Mouse (Mus musculus) adrenal gland, postnatal 36 days (tissue): Measurements from ENCODE around the gene Ift140. TPM values are rescaled to one million over a fixed set of nuclear protein-coding genes. Genes with fewer than 3 reads are reported as not detected.
"Not testable (repeated sequence)": the region's sequence is repeated elsewhere in the genome, so short reads cannot be mapped to it uniquely, and the experiment has no call there.

Experiments used
- DNase-seq, 2 experiments: peaks; one replicate each; pipeline ENCODE4 v3.0.0; 2021; ENCODE audit warnings: mixed read lengths in 1 of 2
- total RNA-seq, 2 experiments: library from RNA; stranded (reverse); gene quantifications; 2 replicates each; pipeline ENCODE4 v1.2.3; 2021

Ift140 gene
- total RNA-seq, 2 experiments from 2014 or later, result 18.9 to 32.1 TPM

DNA sequence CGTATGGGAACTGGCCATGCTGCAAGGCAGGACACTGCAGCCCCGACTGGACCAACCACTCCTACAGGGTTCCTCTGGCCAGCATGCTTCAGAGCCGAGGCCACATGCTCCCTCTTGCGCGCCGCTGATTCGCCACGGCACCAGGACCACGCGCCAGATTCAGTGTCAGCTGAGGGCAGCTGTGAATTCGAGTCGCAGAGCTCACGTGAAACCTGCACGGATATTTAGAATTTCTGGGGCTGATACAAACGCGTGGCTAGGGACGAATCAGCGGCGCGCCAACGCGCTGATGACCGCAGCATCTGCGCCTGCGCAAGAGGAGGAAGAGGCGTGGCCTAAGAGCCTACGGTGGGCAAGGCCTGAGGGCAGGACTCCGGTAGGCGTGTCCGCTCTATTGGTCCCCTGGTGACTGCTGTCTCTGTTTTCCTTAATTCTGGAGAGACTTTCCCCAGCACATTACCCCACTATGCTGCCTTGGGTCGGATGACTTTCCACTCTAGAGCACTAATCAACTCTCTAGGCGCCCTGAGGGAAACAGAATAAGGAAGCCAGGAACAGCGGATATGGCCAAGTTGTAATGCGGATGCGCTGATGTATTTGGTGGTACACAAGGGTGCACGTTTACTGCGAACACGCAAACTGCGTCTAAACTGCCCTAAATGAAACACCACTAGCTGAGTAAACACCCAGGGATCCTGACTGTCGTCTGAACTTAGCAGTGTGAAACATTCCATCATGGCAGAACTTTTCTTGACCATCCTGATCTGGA is 100.0 kb downstream of the Ift140 start, which contains the start of gene Telo2:
Telo2 (minus strand) TSS at position 304 of the 769 bp plus-strand sequence.
- peak; percentile 96 to 97 for DNase-seq

DNA sequence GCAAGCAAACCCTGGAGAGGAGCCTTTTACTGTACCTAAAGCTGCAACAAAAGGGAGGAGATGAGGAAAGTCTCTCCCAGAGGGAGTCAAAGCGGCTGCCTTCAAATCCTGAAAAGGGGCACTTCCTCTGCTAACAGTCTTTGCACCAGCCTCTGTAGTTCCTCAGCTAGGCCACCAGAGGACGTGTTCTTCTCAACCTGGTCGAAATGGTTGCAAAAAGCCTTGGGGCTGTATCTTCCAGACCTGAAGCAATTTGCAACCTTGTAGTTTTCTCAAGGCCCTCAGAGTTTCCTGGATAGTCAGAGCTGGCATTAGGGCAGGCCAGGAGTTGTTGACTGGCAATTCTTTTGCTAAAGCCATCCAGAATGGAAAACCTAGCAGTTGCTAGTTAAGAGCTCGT is 101.4 kb downstream of the Ift140 start:
- peak; percentile 52 to 66 for DNase-seq

DNA sequence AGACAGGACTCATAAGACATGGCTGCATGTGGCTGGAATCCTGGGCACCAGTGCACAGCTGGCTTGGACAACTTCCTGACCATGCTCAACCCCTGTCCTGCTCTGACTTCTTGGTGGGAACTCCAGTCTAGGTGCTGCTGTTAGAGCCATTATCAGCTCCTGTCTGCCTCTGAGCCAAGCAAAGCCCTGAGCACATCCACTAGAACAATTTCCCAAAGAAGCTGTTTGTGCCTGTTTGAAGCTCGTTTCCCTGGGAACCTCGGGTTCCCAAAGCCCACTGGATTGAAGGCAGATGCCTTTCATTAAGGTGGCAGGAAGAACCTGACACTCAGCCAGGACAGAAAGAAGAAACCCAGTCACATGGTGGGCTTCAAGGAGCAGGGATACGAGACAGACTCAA is 104.5 kb downstream of the Ift140 start, which contains the start of gene Ptx4:
Ptx4 (plus strand) TSS at position 355 of the 400 bp plus-strand sequence.
- no peak for DNase-seq

DNA sequence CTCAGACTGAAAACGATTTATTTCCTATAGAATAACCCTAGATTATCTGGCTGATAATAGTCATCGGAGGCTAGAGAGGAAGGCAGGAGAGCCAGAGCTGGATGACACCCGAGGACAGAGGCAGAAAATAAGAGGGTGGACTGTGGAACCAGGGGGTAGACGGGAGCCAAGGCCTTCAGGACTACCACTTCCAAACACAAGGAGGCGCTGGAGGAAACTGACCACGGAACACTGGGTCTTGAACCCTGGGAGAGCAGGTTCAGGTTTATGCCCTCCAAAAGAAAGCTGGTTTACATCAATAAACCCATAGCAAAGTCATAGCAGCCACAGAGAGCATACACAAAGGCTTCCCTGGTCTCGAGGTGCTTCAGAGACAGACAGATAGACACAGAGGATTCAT is 108.1 kb downstream of the Ift140 start:
- peak in 1 of 2 experiments; percentile 16 for DNase-seq

DNA sequence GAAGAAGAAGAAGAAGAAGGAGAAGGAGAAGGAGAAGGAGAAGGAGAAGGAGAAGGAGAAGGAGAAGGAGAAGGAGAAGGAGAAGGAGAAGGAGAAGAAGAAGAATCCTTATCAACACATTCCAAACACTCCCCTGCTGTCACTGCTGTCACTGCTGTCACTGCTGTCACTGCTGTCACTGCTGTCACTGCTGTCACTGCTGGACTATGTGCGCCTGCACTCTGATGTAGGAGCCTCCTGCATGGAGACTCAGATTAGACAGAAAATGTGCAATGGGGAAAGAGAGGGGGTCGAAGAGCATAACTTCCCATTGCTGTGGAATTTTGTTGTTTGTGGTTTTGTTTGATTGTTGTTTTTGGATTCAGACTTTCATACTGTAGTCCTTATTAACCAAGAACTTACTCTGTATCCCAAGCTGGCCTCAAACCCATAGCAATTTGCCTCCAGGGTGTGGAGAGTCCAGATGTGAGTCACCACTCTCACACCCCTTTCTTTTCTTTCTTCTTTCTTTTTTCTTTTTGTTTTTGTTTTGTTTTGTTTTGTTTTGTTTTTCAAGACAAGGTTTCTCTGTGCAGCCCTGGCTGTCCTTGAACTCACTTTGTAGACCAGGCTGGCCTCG is 109.7 kb downstream of the Ift140 start:
- DNase-seq, result not testable (repeated sequence)

DNA sequence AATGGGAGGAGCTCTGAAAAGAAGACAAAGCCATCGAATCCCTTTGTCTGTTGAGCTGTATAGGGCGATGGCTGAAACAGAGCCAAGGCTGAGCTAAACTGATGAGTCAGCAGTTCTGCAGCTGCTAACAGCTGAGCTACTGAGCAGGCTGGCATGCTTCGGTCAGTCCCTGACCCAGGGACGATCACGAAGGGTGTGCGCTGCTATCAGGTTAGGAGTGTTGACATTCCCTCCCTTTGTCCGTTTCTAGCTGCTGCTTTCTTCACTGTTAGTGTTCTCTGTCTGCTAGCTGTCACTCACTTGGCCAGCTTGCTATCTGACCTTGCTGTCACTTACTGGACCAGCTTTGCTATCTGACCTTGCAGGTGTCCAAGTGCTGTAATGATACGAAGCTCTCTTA is 111.2 kb downstream of the Ift140 start:
- peak; percentile 61 to 65 for DNase-seq

DNA sequence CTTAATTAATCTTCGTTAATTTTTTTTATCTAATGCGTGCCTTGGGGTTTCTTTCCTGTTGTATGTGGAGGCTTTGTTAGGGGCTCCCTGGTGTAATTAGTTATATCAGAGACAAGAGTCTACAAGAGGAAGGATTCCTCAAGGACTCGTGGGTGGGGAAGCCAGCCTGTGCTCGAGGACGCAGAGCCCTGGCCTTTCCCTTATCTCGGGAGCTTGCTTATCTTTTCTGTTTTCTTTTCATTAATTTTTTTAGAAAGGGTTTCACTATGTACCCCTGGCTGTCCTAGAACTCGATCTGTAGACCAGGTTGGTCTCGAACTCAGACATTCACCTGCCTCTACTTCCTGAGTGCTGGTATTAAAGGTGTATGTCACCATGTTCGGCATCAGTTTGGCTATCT is 111.8 kb downstream of the Ift140 start:
- peak in 1 of 2 experiments; percentile 23 for DNase-seq

DNA sequence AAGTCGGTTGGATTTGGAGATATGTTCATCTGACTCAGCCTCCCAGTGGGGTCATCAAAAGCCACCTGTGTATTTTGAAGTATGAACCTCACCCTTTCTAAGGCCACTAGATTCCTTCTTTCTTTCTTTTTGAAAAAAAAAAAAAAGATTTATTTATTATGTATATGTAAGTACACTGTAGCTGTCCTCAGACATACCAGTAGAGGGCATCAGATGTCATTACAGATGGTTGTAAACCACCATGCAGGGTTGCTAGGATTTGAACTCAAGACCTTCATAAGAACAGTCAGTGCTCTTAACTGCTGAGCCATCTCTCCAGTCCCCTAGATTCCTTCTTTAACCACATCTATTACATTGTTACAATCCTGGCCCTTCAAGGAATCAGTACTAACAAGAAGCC is 114.2 kb downstream of the Ift140 start:
- DNase-seq, result no peak

DNA sequence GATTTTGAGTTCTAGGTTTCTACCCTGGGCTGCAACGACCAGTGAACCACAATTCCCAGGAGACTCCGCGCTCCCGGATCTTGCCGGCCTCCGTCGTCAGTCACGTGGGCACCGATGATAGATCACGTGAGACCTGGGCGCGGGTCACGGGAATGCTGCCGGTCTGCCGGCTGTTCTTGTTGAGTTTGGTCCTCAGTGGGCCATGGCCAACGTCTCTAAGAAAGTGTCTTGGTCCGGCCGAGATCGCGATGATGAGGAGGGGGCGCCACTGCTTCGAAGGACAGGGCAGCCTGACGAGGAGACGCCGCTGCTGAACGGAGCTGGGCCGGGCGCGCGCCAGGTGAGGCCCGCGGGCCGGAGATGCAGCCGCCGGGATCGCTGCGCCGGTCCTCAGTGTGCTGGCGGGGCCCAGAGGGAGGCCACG is 117.4 kb downstream of the Ift140 start, which contains the start of gene Clcn7:
Clcn7 (plus strand) TSS at position 117 of the 424 bp plus-strand sequence.
- DNase-seq, result peak; percentile 95

DNA sequence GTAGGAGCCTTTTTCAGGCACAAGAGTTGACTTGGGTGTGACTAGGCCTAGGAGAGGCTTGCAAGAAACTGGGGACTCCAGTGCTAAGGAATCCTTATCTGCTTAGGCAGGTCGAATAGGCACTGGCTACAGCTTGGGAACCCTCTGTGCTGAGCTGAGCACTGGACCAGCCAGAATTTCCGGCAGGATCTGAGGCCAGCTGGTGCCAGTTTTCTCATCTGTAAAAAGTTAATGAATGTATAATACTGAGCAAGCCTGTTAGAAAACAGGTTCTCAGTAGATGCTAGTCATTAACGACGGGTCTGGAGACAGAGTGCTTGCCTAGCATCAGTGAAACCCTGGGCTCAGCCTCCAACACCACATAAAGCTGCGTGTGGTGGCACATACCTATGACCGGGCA is 119.7 kb downstream of the Ift140 start:
- DNase-seq, result no peak

DNA sequence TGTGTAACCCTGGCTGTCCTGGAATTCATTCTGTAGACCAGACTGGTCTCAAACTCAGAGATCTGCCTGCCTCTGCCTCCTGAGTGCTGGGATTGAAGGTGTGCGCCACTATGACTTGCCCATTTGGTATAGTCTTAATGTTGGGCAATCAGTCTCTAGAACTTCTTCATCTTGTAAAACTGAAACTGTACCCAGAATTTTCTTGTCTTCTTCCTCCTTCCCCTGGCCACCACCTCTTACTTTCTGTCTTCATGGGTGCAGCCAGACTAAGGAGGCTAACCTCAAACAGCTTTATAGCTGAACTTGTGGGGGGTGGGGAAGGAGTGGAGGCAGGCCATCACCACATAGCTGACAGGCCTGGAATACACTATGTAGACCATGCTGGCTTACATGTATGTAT is 122.9 kb downstream of the Ift140 start:
- DNase-seq, result no peak

DNA sequence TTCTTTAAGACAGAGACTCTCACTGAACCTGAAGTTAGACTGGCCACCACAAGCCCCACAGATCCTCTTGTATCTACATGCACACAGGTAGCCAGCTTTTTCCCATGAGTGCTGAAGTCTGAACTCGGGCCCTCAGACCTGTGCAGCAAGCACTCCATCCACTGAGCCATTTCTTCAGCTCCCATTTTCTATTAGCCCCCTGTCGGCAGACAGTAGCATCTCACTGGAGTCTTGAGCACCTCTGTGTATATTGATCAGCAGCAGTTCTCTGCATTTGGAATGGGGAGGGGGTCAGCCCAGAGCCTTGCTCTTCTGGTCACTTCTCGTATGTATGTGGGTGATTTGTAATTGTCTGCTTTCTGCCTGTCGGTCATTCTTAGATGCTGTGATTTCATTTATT is 124.1 kb downstream of the Ift140 start:
- DNase-seq, result no peak

Other genes with a start within 250 kb of the Ift140 start
- 1 to 10 TPM; 1.0 to 1.1 TPM for gene Meiob, start 211.8 kb upstream of the Ift140 start, total RNA-seq
- gene Hagh, start 175.9 kb upstream of the Ift140 start, total RNA-seq, result 100 to 1,000 TPM in 1 of 2 experiments, 10 to 100 TPM in 1; 97.1 to 102 TPM
- 10 to 100 TPM; 22.7 to 39.8 TPM for gene Fahd1, start 165.7 kb upstream of the Ift140 start, total RNA-seq
- 1 to 10 TPM; 4.1 to 4.3 TPM for gene Igfals, start 150.1 kb upstream of the Ift140 start, total RNA-seq
- 10 to 100 TPM; 47.7 to 57.9 TPM for gene Nubp2, start 129.7 kb upstream of the Ift140 start, total RNA-seq
- gene Spsb3, start 129.4 kb upstream of the Ift140 start, total RNA-seq, result 10 to 100 TPM; 31.2 to 34.7 TPM
- gene Eme2, start 121.0 kb upstream of the Ift140 start, total RNA-seq, result 10 to 100 TPM; 41.0 to 42.3 TPM
- gene Mrps34, start 121.0 kb upstream of the Ift140 start, total RNA-seq, result 100 to 1,000 TPM; 109 to 177 TPM
- 100 to 1,000 TPM in 1 of 2 experiments, 10 to 100 TPM in 1; 51.3 to 113 TPM for gene Nme3, start 119.6 kb upstream of the Ift140 start, total RNA-seq
- 100 to 1,000 TPM in 1 of 2 experiments, 10 to 100 TPM in 1; 82.1 to 126 TPM for gene Mapk8ip3, start 79.1 kb upstream of the Ift140 start, total RNA-seq
- 10 to 100 TPM; 25.1 to 26.4 TPM for gene Jpt2, start 55.4 kb upstream of the Ift140 start, total RNA-seq
- 10 to 100 TPM; 18.8 to 21.5 TPM for gene Cramp1l, start 297 bp upstream of the Ift140 start, total RNA-seq
- gene Tmem204, start 67.5 kb downstream of the Ift140 start, total RNA-seq, result 10 to 100 TPM; 31.4 to 39.7 TPM
- 10 to 100 TPM; 19.7 to 22.4 TPM for gene Telo2, start 99.9 kb downstream of the Ift140 start, total RNA-seq
- not detected for gene Ptx4, start 104.7 kb downstream of the Ift140 start, total RNA-seq
- gene Clcn7, start 117.3 kb downstream of the Ift140 start, total RNA-seq, result 10 to 100 TPM; 42.0 to 43.8 TPM
- gene Ccdc154, start 146.4 kb downstream of the Ift140 start, total RNA-seq, result not detected
- under 1 TPM in 1 of 2 experiments, not detected in 1; 0.43 TPM for gene Gm38655, start 159.4 kb downstream of the Ift140 start, total RNA-seq
- 10 to 100 TPM; 18.7 to 20.7 TPM for gene BC003965, start 168.5 kb downstream of the Ift140 start, total RNA-seq
- 10 to 100 TPM; 16.5 to 17.6 TPM for gene Unkl, start 172.3 kb downstream of the Ift140 start, total RNA-seq
- 10 to 100 TPM; 41.2 to 43.2 TPM for gene Gnptg, start 224.0 kb downstream of the Ift140 start, total RNA-seq
- 10 to 100 TPM; 23.1 to 29.0 TPM for gene Tsr3, start 224.1 kb downstream of the Ift140 start, total RNA-seq
- gene Baiap3, start 240.3 kb downstream of the Ift140 start, total RNA-seq, result 10 to 100 TPM in 1 of 2 experiments, 1 to 10 TPM in 1; 6.9 to 10.7 TPM